Comparison of ENCODE assay signal across 16 mouse cellular contexts in genomic region chr12:110319696-110320095, GRCm38 (mm10). TPM values are rescaled to one million over a fixed set of nuclear protein-coding genes. Genes with fewer than 3 reads are reported as not detected.
"Had no signal": no experiment of that assay in that cellular context is flagged by ENCODE, and none has a peak within 500 bp of the region (broad histone marks: within the 10 kb centered on the region; RNA-seq: fewer than 3 reads in every experiment).

No protein-coding gene starts in this region.

- H3K4me1 ChIP-seq: megakaryocyte, embryonic 14.5 days; midbrain, embryonic 13.5 days; midbrain, embryonic 15.5 days; neural tube, embryonic 12.5 days; stomach, embryonic 15.5 days had no signal

- H3K36me3 ChIP-seq: midbrain, embryonic 13.5 days; midbrain, embryonic 15.5 days; neural tube, embryonic 12.5 days; stomach, embryonic 15.5 days had no signal

- ATAC-seq: midbrain, embryonic 13.5 days; midbrain, embryonic 15.5 days had no signal

- DNase-seq: lung, adult 18-20 months; lung, embryonic 14.5 days; lung, postnatal 10 days; lung, postnatal 4 days; right cerebral cortex, postnatal 14 days; thymus, adult 2 months; thymus, postnatal 25 days; thymus, postnatal 4 days had no signal

- H3K4me3 ChIP-seq: megakaryocyte, embryonic 14.5 days; midbrain, embryonic 13.5 days; midbrain, embryonic 15.5 days; neural tube, embryonic 12.5 days; stomach, embryonic 15.5 days had no signal

- H3K27me3 ChIP-seq: megakaryocyte, embryonic 14.5 days; midbrain, embryonic 13.5 days; midbrain, embryonic 15.5 days; neural tube, embryonic 12.5 days; stomach, embryonic 15.5 days had no signal

- H3K9me3 ChIP-seq: megakaryocyte, embryonic 14.5 days; midbrain, embryonic 13.5 days; midbrain, embryonic 15.5 days; neural tube, embryonic 12.5 days; stomach, embryonic 15.5 days had no signal

- H3K9ac ChIP-seq: lung, embryonic 14.5 days; midbrain, embryonic 13.5 days; midbrain, embryonic 15.5 days; neural tube, embryonic 12.5 days; stomach, embryonic 15.5 days had no signal

- H3K27ac ChIP-seq: midbrain, embryonic 13.5 days; midbrain, embryonic 15.5 days; neural tube, embryonic 12.5 days; stomach, embryonic 15.5 days; stomach, postnatal 0 days had no signal

RNA-seq across cellular contexts. Expression of gene Dio3, which starts 40.8 kb away (rescaled TPM):
- total RNA-seq: monocyte, adult 5-6 weeks; neutrophil, adult 5-6 weeks had no signal
